In genomic region chr6:38481694-38482371, GRCm38 (mm10) we compare ENCODE assay signal across 12 mouse cellular contexts. TPM values are rescaled to one million over a fixed set of nuclear protein-coding genes. Genes with fewer than 3 reads are reported as not detected.
DNase-seq lines count a peak whose midpoint lies in the region; ATAC-seq lines count a peak whose summit lies in the region.
"Had no signal": no experiment of that assay in that cellular context is flagged by ENCODE, and none has a peak within 500 bp of the region (broad histone marks: within the 10 kb centered on the region; RNA-seq: fewer than 3 reads in every experiment).

No protein-coding gene starts in this region.

- H3K27ac ChIP-seq in forebrain, embryonic 13.5 days: no peak overlapping the region
- H3K27ac ChIP-seq in forebrain, embryonic 11.5 days (ENCODE audit: low read depth, low read length): no peak overlapping the region
- no peak overlapping the region for H3K27ac ChIP-seq in liver, embryonic 16.5 days (ENCODE audit: low read length)
- H3K27ac ChIP-seq: heart, embryonic 15.5 days; neural tube, embryonic 13.5 days had no signal

- H3K4me3 ChIP-seq in forebrain, embryonic 13.5 days: no peak overlapping the region
- no peak overlapping the region for H3K4me3 ChIP-seq in forebrain, embryonic 11.5 days (ENCODE audit: low read depth, low read length)
- H3K4me3 ChIP-seq in liver, embryonic 16.5 days (ENCODE audit: low read depth, low read length): no peak overlapping the region
- H3K4me3 ChIP-seq: heart, embryonic 15.5 days; megakaryocyte, embryonic 14.5 days; neural tube, embryonic 13.5 days had no signal

- H3K27me3 ChIP-seq in forebrain, embryonic 13.5 days: no peaks in the 10 kb centered on the region
- H3K27me3 ChIP-seq in forebrain, embryonic 11.5 days (ENCODE audit: control insufficient read depth, insufficient read depth, low read length): no peaks in the 10 kb centered on the region
- H3K27me3 ChIP-seq in liver, embryonic 16.5 days (ENCODE audit: control insufficient read depth, insufficient read depth, low read depth, low read length): no peaks in the 10 kb centered on the region
- H3K27me3 ChIP-seq: heart, embryonic 15.5 days; megakaryocyte, embryonic 14.5 days; neural tube, embryonic 13.5 days had no signal

- H3K9ac ChIP-seq in forebrain, embryonic 13.5 days: no peak overlapping the region
- H3K9ac ChIP-seq in forebrain, embryonic 11.5 days (ENCODE audit: low read length): no peak overlapping the region
- no peak overlapping the region for H3K9ac ChIP-seq in liver, embryonic 16.5 days (ENCODE audit: low read depth, low read length)
- H3K9ac ChIP-seq: forebrain, postnatal 0 days; heart, embryonic 15.5 days; neural tube, embryonic 13.5 days had no signal

- 0 out of 2 replicates have a peak, but pooled peaks have one; percentile 10 for ATAC-seq in forebrain, embryonic 13.5 days
- no peak for ATAC-seq in forebrain, embryonic 11.5 days (replicated peaks; ENCODE audit: low FRiP score)
- peak; percentile 66 for ATAC-seq in liver, embryonic 16.5 days (ENCODE audit: low read depth)
- ATAC-seq: forebrain, postnatal 0 days had no signal

- peaks cover 68% of the 10 kb centered on the region for H3K36me3 ChIP-seq in forebrain, embryonic 13.5 days (ENCODE audit: poor library complexity, severe bottlenecking)
- peaks cover 2% of the 10 kb centered on the region; the same call in 1 of the 2 replicates for H3K36me3 ChIP-seq in forebrain, embryonic 11.5 days (ENCODE audit: control insufficient read depth, insufficient read depth, low read length)
- H3K36me3 ChIP-seq in liver, embryonic 16.5 days (ENCODE audit: control insufficient read depth, insufficient read depth): peaks cover 23% of the 10 kb centered on the region

- H3K9me3 ChIP-seq in forebrain, embryonic 13.5 days (replicated peaks): no peaks in the 10 kb centered on the region
- no peaks in the 10 kb centered on the region for H3K9me3 ChIP-seq in forebrain, embryonic 11.5 days (ENCODE audit: control insufficient read depth, low read length)
- H3K9me3 ChIP-seq in liver, embryonic 16.5 days (replicated peaks; ENCODE audit: control insufficient read depth, low read length): no peaks in the 10 kb centered on the region
- H3K9me3 ChIP-seq: heart, embryonic 15.5 days; megakaryocyte, embryonic 14.5 days; neural tube, embryonic 13.5 days had no signal

- H3K4me2 ChIP-seq in forebrain, embryonic 13.5 days: no peak overlapping the region
- H3K4me2 ChIP-seq in forebrain, embryonic 11.5 days (ENCODE audit: low read depth, low read length, severe bottlenecking): no peak overlapping the region
- no peak overlapping the region for H3K4me2 ChIP-seq in liver, embryonic 16.5 days (ENCODE audit: low read depth, low read length)
- H3K4me2 ChIP-seq: heart, embryonic 15.5 days; neural tube, embryonic 13.5 days had no signal

- peaks cover 9% of the 10 kb centered on the region for H3K4me1 ChIP-seq in forebrain, embryonic 13.5 days
- no peaks in the 10 kb centered on the region for H3K4me1 ChIP-seq in forebrain, embryonic 11.5 days (replicated peaks; ENCODE audit: control insufficient read depth, insufficient read depth, low read length)
- no peaks in the 10 kb centered on the region for H3K4me1 ChIP-seq in liver, embryonic 16.5 days (ENCODE audit: control insufficient read depth, low read depth, low read length)
- H3K4me1 ChIP-seq: heart, embryonic 15.5 days had no signal

- DNase-seq in forebrain, embryonic 11.5 days (ENCODE audit: low spot score): no peak
- DNase-seq in liver: no peak
- peak; percentile 13 for DNase-seq in kidney, postnatal 10 days
- peak; percentile 19 for DNase-seq in skeletal muscle tissue, adult 2 months (ENCODE audit: low read depth, low spot score)
- DNase-seq in right cerebral cortex, postnatal 4 days: no peak
- no peak for DNase-seq in frontal cortex, postnatal 25 days (ENCODE audit: low spot score in 2 of 2)
- DNase-seq: forebrain, postnatal 0 days had no signal

- WGBS in forebrain, embryonic 13.5 days: 48% methylated on average over 5 of the region's 5 CpGs
- WGBS in forebrain, embryonic 11.5 days: 70% methylated on average over 5 of the region's 5 CpGs
- WGBS in liver, embryonic 16.5 days (ENCODE audit: insufficient replicate concordance): 68% methylated on average over 5 of the region's 5 CpGs

RNA-seq across cellular contexts. Expression of gene Ubn2, which starts 48.1 kb away (rescaled TPM):
- 22.2 and 22.4 TPM in 2 replicates for polyA plus RNA-seq in forebrain, embryonic 13.5 days (2015; fragmentation: Nextera tagmentation; extraction: Ambion mirVana)
- 20.5 and 27.1 TPM in 2 replicates for polyA plus RNA-seq in forebrain, embryonic 11.5 days (2014; fragmentation: Nextera tagmentation; extraction: Ambion mirVana)
- 4.1 and 4.2 TPM in 2 replicates for polyA plus RNA-seq in liver, embryonic 16.5 days (2015; fragmentation: Nextera tagmentation; extraction: Ambion mirVana)

RNA-seq across cellular contexts. Expression of gene Fmc1, which starts 51.5 kb away (rescaled TPM):
- polyA plus RNA-seq in forebrain, embryonic 13.5 days (2015; fragmentation: Nextera tagmentation; extraction: Ambion mirVana): 152 and 177 TPM in 2 replicates
- 107 and 110 TPM in 2 replicates for polyA plus RNA-seq in forebrain, embryonic 11.5 days (2014; fragmentation: Nextera tagmentation; extraction: Ambion mirVana)
- 74.5 and 81.7 TPM in 2 replicates for polyA plus RNA-seq in liver, embryonic 16.5 days (2015; fragmentation: Nextera tagmentation; extraction: Ambion mirVana)

Comparison
In these comparisons a context has a peak if more than half of its experiments do, and no peak if none do; other contexts are left out.
1. DNase-seq: peak in kidney, postnatal 10 days (single experiment) and skeletal muscle tissue, adult 2 months (single experiment); none in forebrain, embryonic 11.5 days (single experiment), liver (single experiment), right cerebral cortex, postnatal 4 days (single experiment) and frontal cortex, postnatal 25 days (0 of 2).